Mouse (Mus musculus) urinary bladder, adult 2 months (tissue): ENCODE data around the gene Gm10309. TPM values are rescaled to one million over a fixed set of nuclear protein-coding genes. Genes with fewer than 3 reads are reported as not detected.
A peak's percentile ranks its signal among the peaks of the same experiment; 100 is the strongest.

ENCODE experiments used
- DNase-seq: peaks from one replicate; pipeline ENCODE4 v3.0.0; 2022; ENCODE audit warnings: low spot score
- polyA plus RNA-seq: library from polyadenylated mRNA; depleted of rRNA; stranded (reverse); fragments of >200 nt; gene quantifications from 2 replicates; pipeline ENCODE4 v1.2.3, GENCODE M21; 2012; rRNA removed

Gm10309 gene
- polyA plus RNA-seq, 1 experiment, result 0.14 TPM

DNA sequence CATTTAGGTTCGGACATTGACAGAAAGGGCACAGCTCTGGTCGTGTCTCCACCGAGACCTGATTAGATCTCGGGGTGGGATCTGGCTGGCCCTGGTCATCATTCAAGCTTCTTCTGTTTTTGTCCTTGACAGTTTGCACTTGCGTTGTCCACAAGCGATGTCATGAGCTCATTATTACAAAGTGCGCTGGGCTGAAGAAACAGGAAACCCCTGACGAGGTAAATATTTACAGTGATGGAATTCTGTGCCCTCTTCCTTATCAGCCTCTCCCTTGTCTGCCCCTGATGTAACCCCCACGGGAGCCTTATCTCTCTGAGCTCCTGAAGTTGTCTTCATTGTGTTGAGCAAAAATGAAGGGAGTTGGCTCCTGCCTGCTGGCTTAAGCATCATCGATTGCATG, 28.4 kb downstream of the Gm10309 start:
- no peak for DNase-seq

DNA sequence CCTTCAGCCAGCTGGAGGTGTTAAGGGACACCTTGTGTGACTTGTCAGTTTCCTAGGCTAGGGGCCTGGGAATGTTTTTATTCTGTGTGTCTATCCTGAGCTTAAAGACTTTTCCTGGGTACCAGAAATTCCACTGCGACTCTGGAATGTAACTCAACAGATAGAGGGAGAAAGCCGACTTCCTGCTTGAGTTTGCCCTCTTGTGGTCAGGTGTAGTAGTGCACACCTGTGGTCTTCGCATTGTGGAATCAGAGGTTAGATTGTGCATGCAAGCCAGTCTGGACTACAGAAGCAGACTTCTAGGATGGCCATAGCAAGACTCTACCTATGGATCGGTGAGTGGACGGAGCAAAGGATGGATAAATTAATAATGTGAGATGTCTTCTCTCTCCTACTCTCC, 33.3 kb downstream of the Gm10309 start:
- peak; percentile 24 for DNase-seq

DNA sequence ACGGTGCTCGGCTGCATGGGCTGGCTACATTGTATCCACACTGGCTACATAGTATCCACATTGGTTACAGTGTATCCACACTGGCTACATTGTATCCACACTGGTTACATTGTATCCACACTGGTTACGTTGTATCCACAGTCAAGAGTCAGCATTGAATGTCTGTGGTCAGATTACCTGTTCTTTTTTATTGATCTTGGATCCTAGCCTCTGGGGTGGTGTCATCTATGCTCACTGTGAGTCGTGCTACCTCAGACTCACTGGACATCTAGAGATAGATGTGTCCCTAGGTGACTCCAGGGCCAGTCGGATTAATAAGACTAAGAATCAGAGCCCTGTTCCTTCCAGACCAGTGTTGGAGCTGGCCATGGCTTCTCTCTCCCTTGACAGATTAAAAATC, 34.9 kb downstream of the Gm10309 start:
- DNase-seq, result peak; percentile 3

DNA sequence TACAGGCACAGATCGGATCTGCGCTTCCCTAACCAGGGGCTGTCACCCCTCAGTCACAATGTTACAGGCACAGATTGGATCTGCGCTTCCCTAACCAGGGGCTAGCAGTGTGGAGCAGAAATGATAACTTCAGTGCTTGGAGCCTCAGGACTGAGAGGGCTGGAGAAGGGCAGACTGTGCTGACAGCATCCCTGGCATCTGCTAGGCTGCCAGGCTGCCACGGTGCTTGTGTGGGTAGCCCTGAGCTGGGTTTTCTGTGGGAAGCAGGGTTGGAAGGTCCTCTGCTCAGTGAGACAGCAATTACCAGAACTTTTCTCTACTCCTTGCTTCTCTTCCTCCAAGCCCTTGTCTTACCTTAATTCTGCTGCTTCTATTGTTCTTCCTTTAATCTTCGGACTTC, 37.1 kb downstream of the Gm10309 start:
- peak; percentile 17 for DNase-seq

DNA sequence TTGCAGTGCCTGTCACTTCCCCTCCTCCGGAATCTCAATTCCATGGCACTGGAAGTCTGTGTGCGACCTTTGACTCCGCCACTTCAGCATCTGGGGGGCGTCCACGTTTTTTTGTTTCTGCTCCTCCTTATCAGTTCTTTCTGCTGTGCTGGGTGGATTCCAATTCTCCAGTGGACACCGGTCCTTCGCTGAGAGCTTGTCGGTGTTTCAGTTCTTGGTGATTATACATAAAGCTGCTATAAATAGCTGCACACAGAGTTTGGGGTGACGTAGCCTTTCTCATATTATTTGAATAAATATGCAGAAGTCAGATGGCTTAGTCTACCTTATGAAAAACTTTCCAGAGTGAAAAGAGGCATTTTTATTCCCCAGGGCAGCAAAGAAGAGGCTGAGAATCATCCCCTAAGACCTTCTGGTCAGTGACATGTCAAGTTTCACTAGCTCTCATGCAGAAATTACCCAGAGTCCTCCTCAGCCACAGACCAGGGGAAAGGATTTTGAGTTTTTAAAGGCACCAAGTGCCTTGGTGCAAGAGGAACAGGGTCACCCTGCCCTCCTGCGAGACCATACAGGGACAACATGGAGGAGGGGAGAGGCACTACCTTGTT, 37.6 kb downstream of the Gm10309 start:
- DNase-seq, result peak; percentile 10

DNA sequence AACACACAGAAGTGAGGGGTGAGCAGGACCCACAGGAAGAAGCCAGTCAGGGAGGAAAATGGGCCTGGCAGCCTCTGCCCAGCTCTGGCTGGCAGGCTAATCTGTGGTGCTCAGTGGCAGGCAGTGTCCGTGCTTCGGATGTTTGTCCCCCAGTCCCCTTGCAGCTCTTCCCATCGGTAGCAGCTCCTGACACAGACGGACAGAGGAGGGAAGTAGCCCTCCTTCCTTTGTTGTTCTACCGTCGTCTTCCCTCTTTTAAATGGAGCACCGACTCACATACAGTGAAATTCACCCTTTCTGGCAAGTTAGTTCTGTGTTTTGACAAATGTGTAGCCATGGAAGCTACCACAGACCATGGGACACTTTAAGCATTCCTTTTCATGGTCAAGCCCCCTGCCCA, 38.2 kb downstream of the Gm10309 start:
- DNase-seq, result peak; percentile 17

DNA sequence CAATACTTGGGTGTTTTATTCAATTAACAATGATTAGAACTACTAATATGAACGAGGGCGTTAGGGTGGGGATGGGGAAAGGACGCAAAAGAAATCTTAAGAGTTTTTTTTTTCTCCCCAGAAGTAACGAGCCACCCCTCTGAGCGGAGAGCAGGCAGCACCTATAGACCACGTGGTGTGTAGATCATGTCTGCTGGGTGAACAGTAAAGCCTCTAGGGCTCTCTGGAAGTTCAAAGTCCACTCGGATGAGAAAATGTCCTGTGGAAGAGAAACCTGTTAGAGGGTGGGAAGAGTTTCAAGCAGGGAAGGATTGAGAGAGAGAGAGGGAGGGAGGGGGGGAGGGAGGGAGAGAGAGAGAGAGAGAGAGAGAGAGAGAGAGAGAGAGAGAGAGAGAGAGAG, 38.6 kb downstream of the Gm10309 start:
- DNase-seq, result no peak

DNA sequence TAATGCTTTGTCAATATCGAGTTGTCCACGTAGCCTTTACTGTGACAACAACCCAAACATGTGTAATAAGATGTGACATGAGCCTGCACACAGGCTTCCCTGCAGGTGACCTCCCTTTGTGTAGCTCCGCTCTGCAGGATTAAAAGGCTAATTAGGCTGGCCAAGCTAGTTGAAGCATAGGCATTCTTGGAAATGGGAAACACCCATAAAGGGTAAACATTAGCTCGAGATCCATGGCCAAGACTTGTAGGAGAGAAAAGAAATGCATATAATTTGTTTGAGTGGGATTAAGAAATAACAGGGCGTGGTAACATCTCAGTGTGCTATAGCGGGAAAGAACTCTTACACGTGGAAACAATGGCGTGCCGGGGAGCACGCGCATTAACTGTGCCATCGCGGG, 39.2 kb downstream of the Gm10309 start:
- peak; percentile 4 for DNase-seq

DNA sequence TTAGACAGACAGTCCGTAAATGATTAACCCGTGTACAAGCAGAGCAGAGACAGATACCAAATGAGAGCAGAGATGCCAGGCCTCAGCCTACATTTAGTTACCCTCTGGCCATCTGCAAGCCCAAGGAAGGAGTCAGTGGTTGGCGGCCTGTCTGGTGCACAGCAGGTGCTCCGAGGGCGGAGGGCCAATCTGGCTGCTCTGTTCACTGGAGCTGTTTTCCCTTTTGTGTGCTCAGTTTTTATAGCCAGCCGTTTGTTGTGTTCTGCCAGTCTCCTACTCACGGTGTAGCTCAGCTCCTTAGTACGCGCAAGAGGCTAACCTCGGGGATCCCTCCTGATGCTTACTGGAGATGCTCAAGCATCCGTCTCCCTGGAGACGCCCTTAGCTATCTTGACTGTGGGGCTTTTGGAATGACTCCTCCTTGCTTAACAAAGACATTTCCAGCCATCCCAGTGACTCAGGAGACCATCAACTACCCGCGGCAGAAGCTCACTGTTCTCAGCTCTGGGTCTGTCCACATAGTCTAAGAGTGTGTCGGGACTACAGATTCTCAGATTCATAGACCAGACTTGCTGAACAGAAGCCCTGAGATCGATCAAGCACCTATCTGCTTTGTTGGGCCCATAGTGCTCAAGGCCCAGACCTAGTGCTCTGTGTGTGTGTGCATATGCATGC, 40.2 kb downstream of the Gm10309 start:
- DNase-seq, result peak; percentile 1

DNA sequence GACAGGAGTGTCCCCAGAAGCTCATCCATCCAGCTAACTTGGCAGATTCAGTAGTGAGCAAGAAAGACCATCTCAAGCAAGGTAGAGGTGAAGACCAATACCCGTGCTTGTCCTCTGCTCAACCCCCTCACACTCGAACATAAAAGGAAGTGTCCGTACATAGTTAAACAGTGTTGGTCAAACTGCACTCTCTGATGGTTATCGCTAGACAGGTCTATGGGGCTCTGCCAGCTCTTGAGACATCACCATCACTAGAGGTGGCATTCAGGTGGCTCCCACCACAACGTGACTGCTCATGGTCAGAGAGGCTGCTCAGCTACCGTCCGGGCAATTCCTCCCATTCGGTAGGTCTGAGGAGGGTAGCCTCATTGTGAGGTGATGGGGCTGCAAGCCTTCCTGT, 40.8 kb downstream of the Gm10309 start:
- DNase-seq, result peak; percentile 16

DNA sequence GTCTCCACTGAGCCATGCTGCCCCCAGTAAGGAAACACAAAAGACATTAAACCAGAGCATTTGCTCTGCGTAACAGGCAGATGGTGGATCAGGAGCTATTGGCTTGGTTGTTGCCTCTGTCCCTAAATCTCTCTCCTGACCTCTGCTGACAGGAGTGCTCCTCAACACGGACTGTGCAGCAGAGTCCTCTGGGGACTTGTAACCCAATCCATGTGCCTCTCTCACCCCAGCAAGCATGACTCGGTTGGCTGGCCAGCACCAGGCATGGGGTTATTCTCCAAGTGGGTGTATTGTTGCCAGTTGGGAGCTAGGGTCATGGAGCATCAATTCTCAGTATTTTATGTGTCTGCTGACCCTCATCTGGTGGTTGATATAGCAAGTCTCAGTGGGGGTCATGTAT, 41.7 kb downstream of the Gm10309 start:
- peak; percentile 8 for DNase-seq

DNA sequence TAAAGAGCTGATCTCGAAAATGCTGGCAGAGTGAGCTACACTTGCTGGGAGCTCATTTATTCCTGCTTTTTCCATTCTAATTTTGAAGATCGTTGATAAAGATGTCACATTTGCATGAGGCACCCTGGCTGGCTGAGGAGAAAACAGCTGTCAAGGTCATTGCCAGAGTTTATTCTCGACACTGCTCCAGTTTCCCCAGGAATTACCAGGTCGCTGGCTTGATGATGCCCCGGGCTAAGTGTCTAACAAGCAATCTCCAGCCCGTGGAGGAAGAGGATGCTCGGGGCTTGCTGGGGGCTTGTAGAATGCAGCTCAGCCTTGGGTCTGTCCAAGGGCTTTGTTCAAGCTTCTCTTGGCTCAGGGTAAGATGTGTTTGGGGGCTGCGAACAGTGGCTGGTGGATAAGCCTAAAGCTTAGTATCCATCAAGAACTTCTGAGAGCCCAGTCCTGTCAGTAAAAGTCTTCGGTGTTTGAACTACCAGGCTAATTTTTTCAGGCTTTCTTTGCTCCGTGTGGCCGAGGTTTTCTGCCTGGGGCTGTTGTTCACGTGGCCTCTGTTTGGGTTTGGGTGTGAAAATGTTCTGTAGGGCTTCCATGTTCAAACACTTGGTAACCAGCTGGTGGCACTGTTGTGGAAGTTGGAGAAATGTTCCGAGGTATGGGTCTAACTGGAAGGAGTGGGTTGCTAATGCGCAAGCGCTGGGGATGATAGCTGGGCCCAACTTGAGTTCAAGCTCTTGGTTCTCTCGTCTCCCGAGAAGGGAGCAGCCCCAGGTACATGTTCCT, 44.2 kb downstream of the Gm10309 start:
- no peak for DNase-seq

DNA sequence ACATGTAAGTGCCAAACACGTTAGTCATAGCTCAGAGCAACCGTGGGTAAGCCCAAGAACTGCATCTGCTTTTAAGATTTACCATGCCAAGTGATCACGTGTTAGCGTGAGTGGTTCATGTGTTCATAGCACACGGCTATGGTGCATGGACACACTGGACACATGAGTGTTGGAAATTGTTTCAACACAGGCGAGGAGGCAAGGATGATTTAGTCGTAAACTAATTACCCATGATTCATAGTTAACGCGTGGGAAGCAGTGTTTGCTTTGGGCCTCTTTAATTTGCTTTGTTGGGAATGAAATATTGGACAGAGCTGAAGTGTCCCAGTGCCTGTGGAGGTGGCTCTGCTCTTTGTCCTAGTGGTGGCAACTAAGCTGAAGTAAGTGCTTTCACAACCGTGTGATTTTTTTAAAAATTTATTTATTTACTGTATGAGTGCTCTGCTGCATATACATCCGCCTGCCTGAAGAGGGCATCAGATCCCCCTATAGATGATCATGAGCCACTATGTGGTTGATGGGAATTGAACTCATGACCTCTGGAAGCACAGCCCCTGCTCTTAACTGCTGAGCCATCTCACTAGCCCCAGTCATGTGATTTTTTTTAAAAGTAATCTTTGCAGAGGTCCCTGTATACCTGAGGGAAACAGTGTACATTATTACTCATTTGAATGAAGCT, 46.6 kb downstream of the Gm10309 start:
- DNase-seq, result no peak

DNA sequence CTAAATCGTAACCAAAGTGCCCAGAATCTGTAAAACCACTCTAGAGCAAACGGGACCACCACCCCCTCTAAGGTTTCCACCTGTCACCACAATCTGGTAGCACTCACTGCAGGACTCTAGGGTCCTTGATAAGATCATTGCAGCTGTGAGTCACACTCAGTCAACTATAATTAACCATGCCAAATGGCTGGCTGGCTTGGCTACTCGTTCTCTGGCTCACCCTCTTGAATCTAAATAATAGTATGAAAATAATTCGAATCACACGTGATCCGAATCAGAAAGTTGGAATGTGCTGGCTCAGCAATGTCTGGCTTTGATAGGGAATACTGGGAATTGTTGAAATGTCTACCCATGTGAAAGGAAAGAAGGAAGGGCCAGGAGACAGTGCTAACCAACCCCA, 48.5 kb downstream of the Gm10309 start:
- DNase-seq, result no peak

DNA sequence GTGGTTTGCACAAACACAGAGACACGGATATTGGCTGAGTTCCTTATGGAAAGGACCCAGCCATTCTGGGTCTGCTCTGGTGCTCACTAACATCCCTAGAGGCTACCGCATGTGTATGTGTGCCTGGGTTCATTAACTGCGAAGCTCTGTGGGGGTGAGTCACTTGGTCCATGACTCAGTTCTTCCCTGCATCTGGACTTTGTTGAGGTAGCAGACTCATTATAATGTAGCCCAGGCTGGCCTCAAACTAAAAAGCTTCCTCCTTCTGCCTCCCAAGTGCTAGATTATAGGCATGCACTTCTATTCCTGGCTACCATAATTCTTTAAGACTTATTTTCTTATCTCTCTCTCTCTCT, 50.7 kb downstream of the Gm10309 start:
- DNase-seq, result no peak

DNA sequence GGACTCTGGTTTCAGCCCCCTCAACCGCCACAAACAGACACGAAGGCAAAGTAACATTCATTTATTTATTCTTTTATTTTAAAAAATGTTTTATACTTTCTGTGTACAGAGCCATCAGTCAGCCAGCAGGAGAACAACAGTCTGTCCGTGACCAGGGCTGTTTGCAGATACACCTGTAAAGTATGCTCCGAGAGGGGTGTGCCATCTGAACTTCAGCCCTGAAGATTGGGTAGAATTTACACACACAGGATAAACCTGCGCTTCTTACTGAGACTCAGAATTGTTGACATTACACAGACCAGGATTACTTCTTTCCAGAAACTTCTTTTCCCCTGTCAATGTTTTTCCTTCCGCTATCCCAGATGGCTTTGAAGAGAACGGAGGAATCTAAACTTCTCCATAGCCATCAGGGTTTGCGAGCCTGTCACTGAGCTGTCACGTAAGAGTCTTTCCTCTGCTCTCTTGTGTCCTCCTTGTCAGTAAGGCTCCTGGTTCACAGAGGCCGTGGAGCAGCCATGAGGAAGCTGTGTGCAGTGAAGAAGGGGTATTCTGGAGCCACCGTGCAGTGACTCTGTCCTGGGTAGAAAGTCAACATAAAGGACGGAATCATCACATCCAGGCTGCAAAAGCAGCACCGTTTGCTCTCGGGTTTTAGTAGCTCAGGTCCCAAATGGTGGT, 51.2 kb downstream of the Gm10309 start:
- DNase-seq, result peak; percentile 3

DNA sequence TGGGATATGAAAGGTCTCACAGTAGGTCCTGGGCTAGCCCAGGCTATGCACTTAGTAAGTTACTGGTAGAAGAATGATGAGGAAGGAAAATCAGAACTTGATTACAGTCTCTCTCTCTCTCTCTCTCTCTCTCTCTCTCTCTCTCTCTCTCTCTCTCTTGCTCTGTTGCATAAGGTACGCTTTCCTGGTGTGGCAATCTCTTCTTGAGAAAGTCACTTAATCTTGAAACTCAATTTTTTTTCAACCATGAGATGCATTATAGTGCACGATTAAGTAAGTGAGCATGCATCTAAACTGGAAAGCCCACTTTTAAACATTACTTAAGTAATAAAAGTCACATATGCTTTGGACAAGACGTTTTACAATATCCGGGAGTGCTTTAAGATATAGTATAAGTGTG, 52.1 kb downstream of the Gm10309 start:
- DNase-seq, result no peak

Other genes starting within 250 kb of the Gm10309 start
- 21.4 and 43.2 TPM in 2 replicates for gene Epas1, start 248.5 kb upstream of the Gm10309 start, polyA plus RNA-seq